Mouse (Mus musculus) forebrain, embryonic 13.5 days (tissue): ENCODE measurements around the gene Heatr4. TPM values are rescaled to one million over a fixed set of nuclear protein-coding genes. Genes with fewer than 3 reads are reported as not detected.
A peak's percentile ranks its signal among the peaks of the same experiment; 100 is the strongest.

Source experiments
- ATAC-seq: fragments of 200-750 bp; cut with Nextera tagmentation; 2 replicates; pipeline ENCODE4 v1.8.0; 2017
- H3K27ac ChIP-seq: fragments of 300-500 bp; sonication (generic); 2 replicates; pipeline ENCODE4 v1.5.1; 2015; ENCODE audit warnings: inconsistent platforms, mild to moderate bottlenecking, moderate library complexity
- H3K27me3 ChIP-seq: fragments of 300-500 bp; sonication (generic); 2 replicates; pipeline ENCODE4 v1.6.1; 2015; ENCODE audit warnings: mild to moderate bottlenecking, inconsistent platforms
- H3K36me3 ChIP-seq: fragments of 300-500 bp; sonication (generic); 2 replicates; pipeline ENCODE4 v1.6.1; 2015; ENCODE audit warnings: mild to moderate bottlenecking, inconsistent platforms; ENCODE audit not compliant: poor library complexity, severe bottlenecking
- H3K4me1 ChIP-seq: fragments of 300-500 bp; sonication (generic); 2 replicates; pipeline ENCODE4 v1.6.1; 2015; ENCODE audit warnings: inconsistent platforms
- H3K4me2 ChIP-seq: fragments of 300-500 bp; sonication (generic); 2 replicates; pipeline ENCODE4 v1.6.1; 2015; ENCODE audit warnings: inconsistent platforms, mild to moderate bottlenecking, moderate library complexity
- H3K4me3 ChIP-seq: fragments of 300-500 bp; sonication (generic); 2 replicates; pipeline ENCODE4 v1.5.1; 2015; ENCODE audit warnings: mild to moderate bottlenecking, inconsistent platforms
- H3K9ac ChIP-seq: fragments of 300-500 bp; sonication (generic); 2 replicates; pipeline ENCODE4 v1.6.1; 2015; ENCODE audit warnings: mild to moderate bottlenecking, inconsistent platforms
- H3K9me3 ChIP-seq: fragments of 300-500 bp; sonication (generic); replicated peaks from 2 replicates; pipeline ENCODE4 v1.6.1; 2016; ENCODE audit warnings: inconsistent platforms
- WGBS: fragments of 180-500 bp; shearing (Covaris S2); methylation state at CpG from one replicate; pipeline ENCODE4 v1.1.7; 2015; 5-methylcytosine and 5-hydroxymethylcytosine counted together
- polyA plus RNA-seq: library from polyadenylated mRNA; unstranded; fragments of >200 nt; fragmentation: Nextera tagmentation; extraction: Ambion mirVana; gene quantifications from 2 replicates; pipeline ENCODE4 v1.2.1, GENCODE M21; 2015

Gene Heatr4
- polyA plus RNA-seq, 1 experiment from 2014 or later: 0.05 TPM

DNA sequence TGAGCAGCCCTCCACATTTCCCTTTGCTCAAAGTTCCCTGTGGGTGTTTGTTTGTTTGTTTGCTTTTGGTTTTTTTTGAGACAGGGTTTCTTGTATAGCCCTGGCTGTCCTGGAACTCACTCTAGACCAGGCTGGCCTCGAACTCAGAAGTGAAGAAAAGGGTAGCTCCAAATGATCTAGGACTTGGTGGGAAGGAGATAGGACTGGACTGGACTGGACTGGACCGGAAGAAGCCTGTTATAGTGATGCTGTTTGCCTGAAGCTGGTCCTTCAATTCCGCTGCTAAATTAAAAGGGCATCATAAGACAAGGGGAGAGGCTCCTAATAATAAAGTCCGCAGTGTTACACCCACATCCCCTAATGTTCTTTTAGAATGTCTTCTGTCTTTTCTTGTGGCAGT is 3.8 kb upstream of the Heatr4 start:
- H3K4me3 ChIP-seq: peak overlapping the region; percentile 63
- 69% methylated on average over 4 of the region's 4 CpGs for WGBS
- H3K9ac ChIP-seq: peak overlapping the region; percentile 79
- peak overlapping the region; percentile 79; the same call in 1 of the 2 replicates for H3K27ac ChIP-seq
- H3K4me1 ChIP-seq: peaks cover 11% of the 10 kb centered on the region; the same call in 1 of the 2 replicates
- ATAC-seq: peak; percentile 34; the same call in 1 of the 2 replicates
- H3K4me2 ChIP-seq: peak overlapping the region; percentile 62
- H3K9me3 ChIP-seq: no peaks in the 10 kb centered on the region
- H3K36me3 ChIP-seq: no peaks in the 10 kb centered on the region
- no peaks in the 10 kb centered on the region for H3K27me3 ChIP-seq

DNA sequence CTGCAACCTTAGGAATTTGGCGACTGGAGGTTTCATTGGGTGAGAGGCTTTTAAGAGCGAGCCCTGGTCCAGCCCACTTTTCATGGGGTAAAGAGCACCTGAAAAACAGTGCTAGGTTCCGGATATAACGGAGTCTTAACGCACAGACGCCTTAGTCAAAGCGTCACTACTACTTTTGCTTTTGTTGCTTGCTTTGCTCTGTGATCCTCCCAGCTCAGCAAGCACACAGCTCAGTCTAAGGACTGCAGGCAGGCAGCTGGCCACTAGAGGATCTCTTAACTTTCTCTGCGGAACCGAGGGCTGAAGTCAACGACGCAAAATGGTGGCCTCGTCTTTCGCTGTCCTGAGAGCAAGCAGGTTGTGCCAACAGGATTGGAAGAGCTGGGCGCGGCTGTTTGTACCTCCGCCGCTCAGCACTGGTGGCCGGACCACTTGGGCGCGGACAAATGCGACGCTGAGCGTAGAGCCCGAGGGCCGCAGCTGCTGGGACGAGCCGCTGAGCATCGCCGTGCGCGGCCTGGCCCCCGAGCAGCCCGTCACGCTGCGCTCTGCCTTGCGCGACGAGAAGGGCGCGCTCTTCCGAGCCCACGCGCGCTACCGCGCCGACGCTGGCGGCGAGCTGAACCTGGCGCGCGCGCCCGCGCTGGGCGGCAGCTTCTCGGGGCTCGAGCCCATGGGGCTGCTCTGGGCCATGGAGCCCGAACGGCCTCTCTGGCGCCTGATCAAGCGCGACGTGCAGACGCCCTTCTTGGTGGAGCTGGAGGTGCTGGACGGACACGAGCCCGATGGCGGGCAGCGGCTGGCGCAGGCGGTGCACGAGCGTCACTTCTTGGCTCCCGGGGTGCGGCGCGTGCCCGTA is 3.2 kb upstream of the Heatr4 start, which contains the start of gene Acot2:
Acot2 (plus strand) TSS at position 279 of the 859 bp plus-strand sequence.
- H3K4me3 ChIP-seq: peak within 1 kb of the TSS; percentile 63
- peak within 1 kb of the TSS; percentile 79 for H3K9ac ChIP-seq
- H3K4me1 ChIP-seq: peaks cover 11% of the 10 kb centered on the region; the same call in 1 of the 2 replicates
- under 1% methylated on average over 80 of the region's 80 CpGs for WGBS
- peak within 1 kb of the TSS; percentile 62 for H3K4me2 ChIP-seq
- ATAC-seq: peak; percentile 94
- H3K27ac ChIP-seq: peak within 1 kb of the TSS; percentile 79
- no peaks in the 10 kb centered on the region for H3K36me3 ChIP-seq
- no peaks in the 10 kb centered on the region for H3K27me3 ChIP-seq
- no peaks in the 10 kb centered on the region for H3K9me3 ChIP-seq

DNA sequence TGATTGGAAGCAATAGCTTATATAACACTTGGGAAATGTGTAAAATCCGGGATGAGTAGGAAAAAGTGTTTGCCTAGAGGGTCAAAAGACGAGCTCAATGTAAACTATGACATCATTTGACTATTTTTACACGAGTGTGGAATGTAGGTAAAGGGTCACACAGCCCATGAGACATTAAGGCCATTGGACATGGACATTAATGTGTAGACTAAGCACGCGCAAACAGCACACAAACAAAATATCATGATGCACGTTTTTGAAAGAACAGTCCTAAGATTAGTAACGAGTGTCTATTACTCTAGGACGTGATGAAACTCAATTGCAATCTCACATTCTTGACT is 2.6 kb upstream of the Heatr4 start:
- no peak overlapping the region for H3K27ac ChIP-seq
- no peaks in the 10 kb centered on the region for H3K9me3 ChIP-seq
- H3K4me2 ChIP-seq: peak overlapping the region; percentile 62
- peak overlapping the region; percentile 63 for H3K4me3 ChIP-seq
- 35% methylated on average over 8 of the region's 8 CpGs for WGBS
- H3K27me3 ChIP-seq: no peaks in the 10 kb centered on the region
- no peaks in the 10 kb centered on the region for H3K36me3 ChIP-seq
- H3K9ac ChIP-seq: peak overlapping the region; percentile 79
- peaks cover 11% of the 10 kb centered on the region; the same call in 1 of the 2 replicates for H3K4me1 ChIP-seq
- no peak for ATAC-seq

DNA sequence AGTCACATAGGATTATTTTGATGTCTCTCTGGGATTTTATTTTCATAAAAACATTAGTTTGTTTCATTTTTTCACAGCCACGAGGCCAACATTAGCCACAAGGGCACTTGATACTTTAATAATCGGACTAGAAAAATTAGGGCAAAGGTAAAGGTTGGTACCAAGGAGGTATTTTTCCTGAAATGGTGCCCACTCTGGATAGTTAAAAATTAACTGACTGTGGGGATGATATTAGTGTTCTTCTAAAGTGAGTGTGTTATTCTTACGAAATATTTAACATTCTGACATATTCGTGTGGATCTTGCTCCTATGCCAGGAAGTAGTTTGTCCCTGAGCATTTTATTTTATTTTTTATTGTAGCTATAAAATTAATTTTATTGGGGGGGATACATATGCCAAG is 3.0 kb downstream of the Heatr4 start:
- no peaks in the 10 kb centered on the region for H3K27me3 ChIP-seq
- 92% methylated on average over 4 of the region's 4 CpGs for WGBS
- no peaks in the 10 kb centered on the region for H3K4me1 ChIP-seq
- H3K9ac ChIP-seq: no peak overlapping the region
- H3K4me3 ChIP-seq: no peak overlapping the region
- ATAC-seq: no peak
- no peak overlapping the region for H3K27ac ChIP-seq
- no peaks in the 10 kb centered on the region for H3K9me3 ChIP-seq
- H3K36me3 ChIP-seq: no peaks in the 10 kb centered on the region
- no peak overlapping the region for H3K4me2 ChIP-seq

DNA sequence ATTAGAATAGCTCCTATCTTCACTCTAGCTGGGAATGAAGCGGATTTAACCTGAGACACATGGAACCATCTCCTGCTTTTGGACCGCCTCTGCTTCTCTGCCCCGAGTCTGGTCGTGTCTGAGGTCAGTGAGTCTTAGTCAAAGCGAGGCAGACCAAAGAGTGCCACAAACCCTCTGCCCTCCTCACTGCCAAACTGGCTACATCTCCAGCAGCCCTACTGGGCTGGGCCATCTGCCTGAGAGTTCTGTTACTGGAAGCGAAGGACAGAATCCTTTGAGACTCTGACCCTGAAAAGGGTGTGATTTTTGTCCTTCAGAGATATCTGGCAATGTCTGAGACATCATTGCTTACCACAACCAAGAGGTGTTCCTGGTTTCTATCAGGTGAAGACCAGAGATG is 5.8 kb downstream of the Heatr4 start:
- no peak for ATAC-seq
- Histone ChIP-seq H3K36me3 (no peaks in the 10 kb centered on the region), H3K4me2 (no peak overlapping the region), H3K27me3 (no peaks in the 10 kb centered on the region), H3K4me1 (no peaks in the 10 kb centered on the region), H3K27ac (no peak overlapping the region), H3K4me3 (no peak overlapping the region), H3K9me3 (0 out of 2 replicates have a peak, but pooled peaks cover 4% of the 10 kb centered on the region), H3K9ac (no peak overlapping the region)
- WGBS: 88% methylated on average over 6 of the region's 6 CpGs

DNA sequence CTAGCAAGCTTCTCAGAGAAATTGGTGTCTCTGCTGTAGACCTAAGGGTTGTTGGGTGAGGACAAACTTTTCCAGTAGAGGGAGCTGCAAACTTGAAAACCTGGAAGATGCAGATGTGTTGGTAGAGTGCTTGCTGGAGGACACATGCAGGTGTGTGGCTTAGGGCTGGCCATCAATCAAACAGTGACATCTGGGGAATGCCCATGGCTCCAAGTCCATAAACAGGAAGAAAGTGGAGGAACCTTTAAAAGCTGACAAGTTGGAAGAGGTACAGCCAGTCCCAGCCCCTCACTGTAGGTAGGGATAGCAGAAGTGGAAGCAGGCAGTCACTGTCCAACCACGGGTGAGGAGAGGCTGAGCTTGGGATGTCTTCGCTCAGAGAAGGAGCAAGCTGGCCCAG is 12.5 kb downstream of the Heatr4 start:
- Histone ChIP-seq H3K9me3 (0 out of 2 replicates have a peak, but pooled peaks cover 4% of the 10 kb centered on the region), H3K4me1 (no peaks in the 10 kb centered on the region), H3K9ac (no peak overlapping the region), H3K36me3 (no peaks in the 10 kb centered on the region), H3K27ac (no peak overlapping the region), H3K4me2 (no peak overlapping the region), H3K4me3 (no peak overlapping the region), H3K27me3 (no peaks in the 10 kb centered on the region)
- WGBS: 80% methylated on average over 2 of the region's 2 CpGs
- no peak for ATAC-seq

DNA sequence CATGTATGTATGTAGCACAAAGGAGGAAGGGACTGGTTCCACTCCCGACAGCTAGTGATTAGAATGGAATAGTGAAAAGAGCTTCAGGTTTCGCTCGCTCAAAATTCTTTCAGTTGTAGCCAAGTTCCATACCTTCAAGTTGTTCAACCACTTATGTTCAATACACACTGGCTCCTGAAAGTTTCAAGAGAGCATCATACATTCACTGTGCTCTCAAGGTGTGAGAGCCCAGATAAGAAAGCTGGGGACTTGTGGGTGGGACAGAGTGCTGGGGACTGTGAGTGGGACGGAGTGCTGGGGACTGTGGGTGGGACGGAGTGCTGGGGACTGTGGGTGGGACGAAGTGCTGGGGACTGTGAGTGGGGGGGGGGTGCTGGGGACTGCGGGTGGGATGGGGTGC is 19.4 kb downstream of the Heatr4 start:
- Histone ChIP-seq H3K4me2 (no peak overlapping the region), H3K27me3 (no peaks in the 10 kb centered on the region), H3K4me3 (no peak overlapping the region), H3K9ac (no peak overlapping the region), H3K4me1 (no peaks in the 10 kb centered on the region), H3K27ac (no peak overlapping the region), H3K9me3 (no peaks in the 10 kb centered on the region), H3K36me3 (no peaks in the 10 kb centered on the region)
- 91% methylated on average over 6 of the region's 7 CpGs for WGBS
- no peak for ATAC-seq

DNA sequence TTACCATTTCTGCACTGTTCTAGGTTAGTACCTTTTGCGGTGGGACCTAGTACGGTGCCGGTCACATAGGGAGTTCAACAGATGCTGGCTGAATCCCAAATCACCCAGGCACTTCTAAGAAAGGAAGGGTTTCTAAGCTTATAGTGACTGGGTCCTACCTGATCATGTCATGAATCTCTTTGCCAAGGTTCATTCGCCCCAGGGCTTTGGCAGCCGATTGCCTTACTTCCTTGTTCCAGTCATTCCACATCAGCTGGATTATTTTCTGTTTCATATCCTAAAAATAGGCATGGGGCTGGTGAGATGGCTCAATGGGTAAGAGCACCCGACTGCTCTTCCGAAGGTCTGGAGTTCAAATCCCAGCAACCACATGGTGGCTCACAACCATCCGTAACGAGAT is 26.4 kb downstream of the Heatr4 start:
- Histone ChIP-seq H3K4me1 (peaks cover 8% of the 10 kb centered on the region), H3K9me3 (no peaks in the 10 kb centered on the region), H3K27ac (no peak overlapping the region), H3K4me2 (no peak overlapping the region), H3K27me3 (no peaks in the 10 kb centered on the region), H3K4me3 (no peak overlapping the region), H3K36me3 (peaks cover 26% of the 10 kb centered on the region), H3K9ac (no peak overlapping the region)
- 95% methylated on average over 9 of the region's 9 CpGs for whole genome bisulfite sequencing
- no peak for ATAC-seq

DNA sequence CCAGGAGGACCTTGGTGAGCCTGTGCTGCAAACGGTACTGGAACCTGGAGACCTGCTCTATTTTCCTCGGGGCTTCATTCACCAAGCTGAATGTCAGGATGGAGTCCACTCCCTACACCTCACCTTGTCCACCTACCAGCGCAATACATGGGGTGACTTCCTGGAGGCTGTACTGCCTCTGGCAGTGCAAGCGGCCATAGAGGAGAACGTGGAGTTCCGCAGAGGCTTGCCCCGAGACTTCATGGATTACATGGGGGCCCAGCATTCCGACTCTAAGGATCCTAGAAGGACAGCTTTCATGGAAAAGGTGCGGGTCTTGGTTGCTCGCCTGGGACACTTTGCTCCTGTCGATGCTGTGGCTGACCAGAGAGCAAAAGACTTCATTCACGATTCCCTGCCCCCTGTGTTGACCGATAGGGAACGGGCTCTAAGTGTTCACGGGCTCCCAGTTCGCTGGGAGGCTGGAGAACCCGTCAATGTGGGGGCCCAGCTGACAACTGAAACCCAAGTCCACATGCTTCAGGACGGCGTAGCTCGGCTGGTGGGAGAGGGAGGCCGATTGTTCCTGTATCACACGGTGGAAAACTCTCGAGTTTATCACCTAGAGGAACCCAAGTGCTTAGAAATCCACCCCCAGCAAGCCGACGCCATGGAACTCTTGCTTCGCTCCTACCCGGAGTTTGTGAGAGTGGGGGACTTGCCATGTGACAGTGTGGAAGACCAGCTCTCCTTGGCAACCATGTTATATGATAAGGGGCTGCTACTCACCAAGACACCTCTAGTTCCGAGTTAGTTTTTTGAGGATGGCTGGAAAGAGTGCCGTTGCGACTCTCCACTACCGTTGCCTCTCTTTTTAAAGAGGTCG is 32.7 kb downstream of the Heatr4 start:
- no peaks in the 10 kb centered on the region for H3K9me3 ChIP-seq
- ATAC-seq: no peak
- peak overlapping the region; percentile 91 for H3K4me2 ChIP-seq
- no peaks in the 10 kb centered on the region for H3K27me3 ChIP-seq
- WGBS: 70% methylated on average over 32 of the region's 32 CpGs
- peaks cover 33% of the 10 kb centered on the region for H3K4me1 ChIP-seq
- H3K27ac ChIP-seq: no peak overlapping the region
- peak overlapping the region; percentile 91 for H3K4me3 ChIP-seq
- H3K36me3 ChIP-seq: peaks cover 28% of the 10 kb centered on the region
- H3K9ac ChIP-seq: peak overlapping the region; percentile 92

DNA sequence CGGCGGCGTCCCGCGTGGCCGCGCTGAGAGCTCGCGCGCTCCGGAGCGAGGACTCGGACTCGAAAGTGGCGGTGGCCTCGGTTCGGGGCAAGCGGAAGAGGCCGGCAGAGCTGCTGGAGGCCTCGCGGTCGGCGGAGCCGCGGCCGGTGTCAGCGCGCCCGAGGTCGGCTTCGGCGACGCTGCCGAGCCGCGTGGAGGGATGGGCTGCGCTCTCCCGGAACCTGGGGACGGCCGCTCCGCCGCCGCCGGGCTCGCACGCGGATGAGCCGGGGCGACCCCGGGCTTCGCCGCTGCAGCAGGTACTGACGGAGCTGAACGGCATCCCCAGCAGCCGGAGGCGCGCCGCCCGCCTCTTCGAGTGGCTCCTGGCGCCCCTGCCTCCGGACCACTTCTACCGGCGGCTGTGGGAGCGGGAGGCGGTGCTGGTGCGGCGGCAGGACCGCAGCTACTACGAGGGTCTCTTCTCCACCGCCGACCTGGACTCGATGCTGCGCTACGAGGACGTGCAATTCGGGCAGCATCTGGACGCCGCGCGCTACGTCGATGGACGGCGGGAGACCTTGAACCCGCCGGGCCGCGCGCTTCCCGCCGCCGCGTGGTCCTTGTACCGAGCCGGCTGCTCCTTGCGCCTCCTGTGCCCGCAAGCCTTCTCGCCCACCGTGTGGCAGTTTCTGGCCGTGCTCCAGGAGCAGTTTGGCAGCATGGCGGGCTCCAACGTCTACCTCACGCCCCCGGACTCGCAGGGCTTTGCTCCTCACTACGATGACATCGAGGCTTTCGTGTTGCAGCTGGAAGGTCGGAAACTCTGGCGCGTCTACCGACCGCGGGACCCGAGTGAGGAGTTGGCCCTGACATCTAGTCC is 33.6 kb downstream of the Heatr4 start:
- ATAC-seq: peak; percentile 69
- H3K9ac ChIP-seq: peak overlapping the region; percentile 92
- WGBS: under 1% methylated on average over 102 of the region's 116 CpGs

DNA sequence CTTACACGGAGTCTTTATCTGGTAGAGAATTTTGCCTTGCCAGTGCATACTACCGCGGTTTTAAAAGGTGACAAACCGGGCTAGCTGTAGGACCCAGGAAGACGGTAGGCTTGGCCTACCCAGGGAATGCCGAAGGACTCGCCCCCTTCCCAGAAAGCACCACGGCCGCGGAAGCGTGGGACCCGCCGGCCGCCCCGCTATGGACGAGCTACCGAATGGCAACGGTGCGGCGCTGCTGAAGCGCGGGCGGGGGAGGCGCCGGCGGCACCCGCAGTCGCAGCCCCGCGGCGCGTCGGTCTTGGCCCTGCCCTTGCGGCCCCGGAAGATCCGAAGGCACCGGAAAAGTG is 34.2 kb downstream of the Heatr4 start, which contains the start of gene Riox1:
Riox1 (plus strand) TSS at position 116 of the 347 bp plus-strand sequence.
- Histone ChIP-seq H3K4me2 (peak within 1 kb of the TSS; percentile 91), H3K4me3 (peak within 1 kb of the TSS; percentile 91), H3K4me1 (peaks cover 33% of the 10 kb centered on the region), H3K9ac (peak within 1 kb of the TSS; percentile 92), H3K27me3 (no peaks in the 10 kb centered on the region), H3K27ac (peak within 1 kb of the TSS; percentile 88), H3K36me3 (peaks cover 15% of the 10 kb centered on the region), H3K9me3 (no peaks in the 10 kb centered on the region)
- ATAC-seq: peak; percentile 96
- WGBS: 0% methylated on average over 37 of the region's 37 CpGs

More for the DNA sequence above, 33.6 kb downstream of the Heatr4 start:
- Histone ChIP-seq H3K4me1 (peaks cover 33% of the 10 kb centered on the region), H3K4me3 (peak overlapping the region; percentile 91), H3K27me3 (no peaks in the 10 kb centered on the region), H3K36me3 (peaks cover 21% of the 10 kb centered on the region), H3K9me3 (no peaks in the 10 kb centered on the region), H3K4me2 (peak overlapping the region; percentile 91), H3K27ac (peak overlapping the region; percentile 88)
